Mouse (Mus musculus) lung, adult 2 months (tissue): ENCODE measurements around the gene Itgae. TPM values are rescaled to one million over a fixed set of nuclear protein-coding genes. Genes with fewer than 3 reads are reported as not detected.

Source experiments
- DNase-seq: peaks from one replicate; pipeline ENCODE4 v3.0.0; 2022
- H3K4me1 ChIP-seq: fragments of 200-500 bp; 2 replicates; pipeline ENCODE4 v1.6.1; 2011; ENCODE audit warnings: low read length; ENCODE audit not compliant: control insufficient read depth, insufficient read depth
- H3K4me3 ChIP-seq: fragments of 200-500 bp; replicated peaks from 2 replicates; pipeline ENCODE3; 2011; ENCODE audit warnings: low read depth, mild to moderate bottlenecking, control low read depth, low read length; ENCODE audit errors: extremely low read depth
- CTCF ChIP-seq: fragments of 200-500 bp; IDR thresholded peaks from 2 replicates; pipeline ENCODE4 v1.5.1; 2011; ENCODE audit warnings: mild to moderate bottlenecking, low read length, control low read depth; ENCODE audit not compliant: insufficient read depth
- POLR2A ChIP-seq: fragments of 200-500 bp; IDR thresholded peaks from 2 replicates; pipeline ENCODE4 v1.6.1; 2011; ENCODE audit warnings: low read depth, mild to moderate bottlenecking, control low read depth, low read length, borderline replicate concordance; ENCODE audit errors: extremely low read depth
- WGBS: fragments of 180-500 bp; shearing (Covaris S2); methylation state at CpG from one replicate; pipeline ENCODE4 v1.1.7; 2018; 5-methylcytosine and 5-hydroxymethylcytosine counted together
- polyA plus RNA-seq: library from polyadenylated mRNA; depleted of rRNA; stranded (reverse); fragments of >200 nt; gene quantifications from 2 replicates; pipeline ENCODE4 v1.2.3, GENCODE M21; 2012; rRNA removed

Gene Itgae
- polyA plus RNA-seq, 1 experiment, result 3.8 TPM

- 7% methylated on average over 2 of the region's 2 CpGs for WGBS
- peak overlapping the region; percentile 88 for H3K4me3 ChIP-seq
- TF ChIP-seq POLR2A, result no peak
- no peak for TF ChIP-seq CTCF
- no peak for DNase-seq
- peaks cover 13% of the 10 kb centered on the region; the same call in 1 of the 2 replicates for H3K4me1 ChIP-seq
Observed at GRCm38 (mm10) chr11:73177895-73178294, 87.5 kb downstream of the Itgae start.

GRCm38 (mm10) chr11:73185872-73186615 is 95.7 kb downstream of the Itgae start:
- 81% methylated on average over 10 of the region's 10 CpGs for WGBS
- no peak for DNase-seq
- TF ChIP-seq CTCF (no peak), POLR2A (no peak)
- H3K4me1 ChIP-seq, result no peaks in the 10 kb centered on the region
- H3K4me3 ChIP-seq, result no peak overlapping the region

DNA sequence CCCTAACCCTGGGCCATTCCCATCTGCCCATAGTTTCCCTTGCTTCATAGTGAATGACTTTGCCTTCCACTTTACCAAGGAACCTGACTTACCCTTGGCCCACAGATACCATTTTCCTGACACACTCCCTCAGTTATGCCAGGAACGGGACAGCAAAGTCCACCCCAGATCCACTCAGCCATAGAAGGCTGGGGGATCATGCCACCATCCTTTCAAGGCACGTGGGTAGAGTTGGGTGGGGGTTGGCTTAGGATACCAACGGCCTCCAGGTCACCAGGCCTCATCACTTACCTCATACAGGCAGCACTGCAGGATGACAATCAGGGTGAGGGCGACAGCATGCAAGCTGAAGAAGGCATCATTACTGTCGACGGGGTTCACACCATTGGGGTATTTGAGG is 96.8 kb downstream of the Itgae start:
- DNase-seq, result no peak
- TF ChIP-seq CTCF, result no peak
- no peak for TF ChIP-seq POLR2A
- 87% methylated on average over 6 of the region's 6 CpGs for WGBS
- Histone ChIP-seq H3K4me1 (no peaks in the 10 kb centered on the region), H3K4me3 (no peak overlapping the region)

GRCm38 (mm10) chr11:73193047-73193446 is 102.7 kb downstream of the Itgae start:
- no peak for DNase-seq
- 60% methylated on average over 6 of the region's 6 CpGs for WGBS
- H3K4me3 ChIP-seq, result no peak overlapping the region
- no peaks in the 10 kb centered on the region for H3K4me1 ChIP-seq
- TF ChIP-seq POLR2A (no peak), CTCF (no peak)

GRCm38 (mm10) chr11:73194444-73194843 is 104.1 kb downstream of the Itgae start:
- Histone ChIP-seq H3K4me1 (no peaks in the 10 kb centered on the region), H3K4me3 (no peak overlapping the region)
- TF ChIP-seq POLR2A, result no peak
- TF ChIP-seq CTCF, result no peak
- DNase-seq, result no peak
- WGBS, result 65% methylated on average over 2 of the region's 2 CpGs

Other genes starting within 250 kb of the Itgae start
- gene Atp2a3, start 129.4 kb upstream of the Itgae start, polyA plus RNA-seq, result 253 and 256 TPM in 2 replicates
- 3.2 and 4.4 TPM in 2 replicates for gene P2rx1, start 91.5 kb upstream of the Itgae start, polyA plus RNA-seq
- 8.7 and 9.3 TPM in 2 replicates for gene Camkk1, start 71.6 kb upstream of the Itgae start, polyA plus RNA-seq
- 1.7 and 3.6 TPM in 2 replicates for gene Ncbp3, start 42.8 kb upstream of the Itgae start, polyA plus RNA-seq
- 0.41 and 0.70 TPM in 2 replicates for gene Haspin, start 47.7 kb downstream of the Itgae start, polyA plus RNA-seq
- 3.2 and 5.5 TPM in 2 replicates for gene P2rx5, start 69.8 kb downstream of the Itgae start, polyA plus RNA-seq
- 47.9 and 55.4 TPM in 2 replicates for gene Emc6, start 86.5 kb downstream of the Itgae start, polyA plus RNA-seq
- gene Tax1bp3, start 86.5 kb downstream of the Itgae start, polyA plus RNA-seq, result 109 and 123 TPM in 2 replicates
- gene Ctns, start 108.5 kb downstream of the Itgae start, polyA plus RNA-seq, result 14.2 and 17.2 TPM in 2 replicates
- 3.7 and 4.4 TPM in 2 replicates for gene Shpk, start 108.9 kb downstream of the Itgae start, polyA plus RNA-seq
- gene Trpv1, start 143.7 kb downstream of the Itgae start, polyA plus RNA-seq, result 0.09 and 0.55 TPM in 2 replicates
- 0.14 and 0.49 TPM in 2 replicates for gene Trpv3, start 176.8 kb downstream of the Itgae start, polyA plus RNA-seq
- gene Aspa, start 239.0 kb downstream of the Itgae start, polyA plus RNA-seq, result 1.5 and 2.2 TPM in 2 replicates
- gene Gm49340, start 239.2 kb downstream of the Itgae start, polyA plus RNA-seq, result 0.05 TPM in 1 of 2 replicates, not detected in the other
- not detected in 2 replicates for gene Spata22, start 239.2 kb downstream of the Itgae start, polyA plus RNA-seq